Mouse (Mus musculus) kidney, embryonic 15.5 days (tissue): Measurements from ENCODE around the gene Ccnd1. TPM values are rescaled to one million over a fixed set of nuclear protein-coding genes. Genes with fewer than 3 reads are reported as not detected.
"Not testable (repeated sequence)": the region's sequence is repeated elsewhere in the genome, so short reads cannot be mapped to it uniquely, and the experiment has no call there.

Experiments
- ATAC-seq: fragments of 200-750 bp; cut with Nextera tagmentation; replicated peaks from 2 replicates; pipeline ENCODE4 v1.8.0; 2017; ENCODE audit warnings: moderate TSS enrichment; ENCODE audit not compliant: low FRiP score
- H3K27ac ChIP-seq: fragments of 300-500 bp; sonication (generic); 2 replicates; pipeline ENCODE4 v1.5.1; 2015; ENCODE audit warnings: mild to moderate bottlenecking, inconsistent platforms
- H3K27me3 ChIP-seq: fragments of 300-500 bp; sonication (generic); 2 replicates; pipeline ENCODE4 v1.6.1; 2015; ENCODE audit warnings: inconsistent platforms
- H3K36me3 ChIP-seq: fragments of 300-500 bp; sonication (generic); 2 replicates; pipeline ENCODE4 v1.6.1; 2015; ENCODE audit warnings: inconsistent platforms
- H3K4me1 ChIP-seq: fragments of 300-500 bp; sonication (generic); 2 replicates; pipeline ENCODE4 v1.6.1; 2015; ENCODE audit warnings: inconsistent platforms
- H3K4me2 ChIP-seq: fragments of 300-500 bp; sonication (generic); 2 replicates; pipeline ENCODE4 v1.6.1; 2015; ENCODE audit warnings: moderate library complexity, mild to moderate bottlenecking, inconsistent platforms
- H3K4me3 ChIP-seq: fragments of 300-500 bp; sonication (generic); replicated peaks from 2 replicates; pipeline ENCODE4 v1.5.1; 2015; ENCODE audit warnings: mild to moderate bottlenecking, inconsistent platforms
- H3K9ac ChIP-seq: fragments of 300-500 bp; sonication (generic); 2 replicates; pipeline ENCODE4 v1.6.1; 2015; ENCODE audit warnings: mild to moderate bottlenecking, inconsistent platforms
- H3K9me3 ChIP-seq: fragments of 300-500 bp; sonication (generic); replicated peaks from 2 replicates; pipeline ENCODE4 v1.6.1; 2016; ENCODE audit warnings: inconsistent platforms
- WGBS: fragments of 180-500 bp; shearing (Covaris S2); methylation state at CpG from one replicate; pipeline ENCODE4 v1.1.7; 2015; ENCODE audit warnings: mixed read lengths; 5-methylcytosine and 5-hydroxymethylcytosine counted together
- polyA plus RNA-seq: library from polyadenylated mRNA; unstranded; fragments of >200 nt; fragmentation: Nextera tagmentation; extraction: Ambion mirVana; gene quantifications from 2 replicates; pipeline ENCODE4 v1.2.1, GENCODE M21; 2015

The Ccnd1 gene
- polyA plus RNA-seq, 1 experiment from 2014 or later, result 229 TPM

DNA sequence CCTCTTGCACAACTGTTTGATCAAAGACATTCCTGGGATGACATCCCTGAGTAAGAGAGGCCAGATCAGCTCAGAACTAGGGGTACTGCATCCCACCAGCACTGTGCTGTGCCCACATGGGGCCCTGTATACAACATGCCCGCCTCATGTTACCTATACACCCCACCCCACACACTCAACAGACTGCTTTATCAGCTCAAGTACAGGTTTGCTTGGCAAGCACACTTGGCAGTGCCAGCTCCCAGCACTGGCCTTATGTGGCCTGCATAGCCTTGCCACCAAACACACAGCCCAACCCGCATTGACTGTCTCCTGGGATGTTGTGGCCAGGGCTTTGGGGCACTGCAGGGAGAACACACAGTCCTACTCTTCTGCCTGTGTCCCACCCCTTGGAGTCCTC lies 12.1 kb downstream of the Ccnd1 start:
- no peak overlapping the region for H3K4me3 ChIP-seq
- H3K4me2 ChIP-seq, result no peak overlapping the region
- H3K27me3 ChIP-seq, result no peaks in the 10 kb centered on the region
- H3K9ac ChIP-seq, result no peak overlapping the region
- ATAC-seq, result no peak
- H3K36me3 ChIP-seq, result peaks cover 37% of the 10 kb centered on the region
- H3K27ac ChIP-seq, result no peak overlapping the region
- H3K9me3 ChIP-seq, result no peaks in the 10 kb centered on the region
- H3K4me1 ChIP-seq, result peaks cover 14% of the 10 kb centered on the region
- 84% methylated on average over 2 of the region's 2 CpGs for WGBS

DNA sequence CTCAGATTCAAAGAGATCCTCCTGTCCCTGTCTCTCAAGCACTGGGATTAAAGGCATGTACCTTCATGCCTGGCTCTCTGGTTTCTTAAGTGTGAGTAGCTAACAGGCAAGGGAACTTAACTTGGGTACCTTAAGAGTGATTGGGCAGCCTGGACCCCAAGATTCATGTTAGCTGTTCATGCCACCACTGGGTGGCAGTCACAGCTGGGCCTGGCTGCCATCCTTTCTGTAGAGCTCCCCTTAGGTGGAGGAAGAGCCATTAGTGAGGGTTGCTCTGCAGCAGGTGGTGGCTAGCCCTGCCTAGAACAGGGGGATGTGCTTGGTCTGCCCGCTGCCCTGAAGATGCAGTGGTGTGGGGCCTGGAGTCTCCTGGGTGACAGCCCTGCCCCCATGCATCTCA lies 20.9 kb downstream of the Ccnd1 start:
- Histone ChIP-seq H3K36me3 (peaks cover 46% of the 10 kb centered on the region), H3K27ac (no peak overlapping the region), H3K9ac (no peak overlapping the region), H3K27me3 (no peaks in the 10 kb centered on the region), H3K4me3 (no peak overlapping the region), H3K4me2 (no peak overlapping the region), H3K9me3 (no peaks in the 10 kb centered on the region), H3K4me1 (peaks cover 16% of the 10 kb centered on the region)
- ATAC-seq, result no peak
- WGBS, result 73% methylated on average over 1 of the region's 1 CpGs

DNA sequence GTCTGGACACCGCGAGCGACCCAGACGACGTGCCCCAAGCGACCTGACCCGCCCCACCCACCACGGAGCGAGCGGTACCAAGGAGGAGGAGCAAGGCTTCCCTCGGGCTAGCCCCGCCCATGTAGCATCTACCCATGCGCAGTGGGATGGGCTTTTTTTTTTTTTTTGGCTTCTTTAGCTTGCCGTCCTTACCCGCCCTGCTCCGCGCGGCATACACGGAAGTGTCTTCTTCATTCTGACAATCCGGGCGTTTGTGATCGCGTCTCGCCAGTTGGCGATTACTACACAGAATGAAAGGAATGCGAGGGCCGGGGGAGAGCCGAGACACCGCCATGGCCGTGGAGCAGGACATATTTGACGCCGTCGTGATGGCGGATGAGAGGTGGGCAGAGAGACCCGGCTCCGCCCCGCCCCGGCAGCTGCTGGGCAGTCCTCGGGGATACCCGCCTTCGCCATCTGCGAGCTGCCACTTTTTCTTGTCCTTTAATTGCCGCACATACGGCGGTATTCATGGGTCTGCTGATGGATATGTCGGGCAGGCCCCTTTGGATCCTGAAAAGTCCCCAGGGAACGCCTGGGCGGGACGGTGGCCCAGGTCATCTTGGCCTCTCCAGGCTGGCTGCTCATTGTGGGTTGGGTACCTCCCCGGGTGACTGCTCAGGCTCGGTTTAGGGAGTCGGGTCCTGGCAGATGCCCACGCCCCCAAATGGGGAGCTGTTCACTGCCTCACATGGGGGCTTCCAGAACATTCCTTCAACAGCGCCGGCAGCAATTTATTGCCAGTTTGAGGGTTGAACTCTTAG lies 24.6 kb downstream of the Ccnd1 start, which contains the start of gene LTO1:
Gene LTO1 (plus strand): TSS at position 153 of the 803 bp plus-strand sequence.
- Histone ChIP-seq H3K4me2 (peak within 1 kb of the TSS; percentile 87), H3K4me1 (peaks cover 16% of the 10 kb centered on the region), H3K36me3 (peaks cover 28% of the 10 kb centered on the region), H3K27ac (peak within 1 kb of the TSS; percentile 73), H3K4me3 (peak within 1 kb of the TSS; percentile 78), H3K9me3 (no peaks in the 10 kb centered on the region), H3K9ac (peak within 1 kb of the TSS; percentile 82), H3K27me3 (no peaks in the 10 kb centered on the region)
- under 1% methylated on average over 55 of the region's 55 CpGs for whole genome bisulfite sequencing
- ATAC-seq, result peak; percentile 95

DNA sequence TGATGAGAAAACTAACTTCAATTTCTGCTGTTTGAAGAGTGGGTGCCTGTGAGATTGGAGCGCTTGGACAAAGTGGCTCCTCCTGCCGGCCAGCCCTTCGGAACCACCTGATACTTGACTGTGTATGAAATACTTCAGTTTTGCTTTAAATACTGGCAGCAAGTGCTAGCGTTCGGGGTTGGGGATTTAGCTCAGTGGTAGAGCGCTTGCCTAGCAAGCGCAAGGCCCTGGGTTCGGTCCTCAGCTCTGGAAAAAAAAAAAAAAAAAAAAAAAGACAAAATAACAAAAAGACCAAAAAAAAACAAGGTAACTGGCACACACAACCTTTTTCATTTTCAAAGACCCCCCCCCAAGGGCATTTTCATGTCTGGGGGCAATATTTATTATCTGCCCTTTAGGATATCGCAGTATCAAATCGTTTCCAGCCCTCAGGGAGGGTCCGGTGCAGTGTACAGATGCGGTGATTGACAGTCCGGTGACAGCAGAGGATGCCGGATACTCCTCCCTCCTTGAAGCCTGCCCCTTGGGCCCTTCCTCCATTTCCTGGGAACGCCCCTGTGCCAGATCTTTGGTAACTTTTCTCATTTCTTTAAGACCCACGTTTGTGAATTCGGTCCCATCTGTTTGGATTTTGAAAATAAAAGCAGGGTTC lies 25.3 kb downstream of the Ccnd1 start:
- peak; percentile 91 for ATAC-seq
- peak overlapping the region; percentile 87 for H3K4me2 ChIP-seq
- peak overlapping the region; percentile 73 for H3K27ac ChIP-seq
- peak overlapping the region; percentile 78 for H3K4me3 ChIP-seq
- peaks cover 21% of the 10 kb centered on the region for H3K36me3 ChIP-seq
- H3K4me1 ChIP-seq, result peaks cover 16% of the 10 kb centered on the region
- 6% methylated on average over 17 of the region's 17 CpGs for WGBS
- no peak overlapping the region for H3K9ac ChIP-seq
- no peaks in the 10 kb centered on the region for H3K9me3 ChIP-seq
- no peaks in the 10 kb centered on the region for H3K27me3 ChIP-seq

DNA sequence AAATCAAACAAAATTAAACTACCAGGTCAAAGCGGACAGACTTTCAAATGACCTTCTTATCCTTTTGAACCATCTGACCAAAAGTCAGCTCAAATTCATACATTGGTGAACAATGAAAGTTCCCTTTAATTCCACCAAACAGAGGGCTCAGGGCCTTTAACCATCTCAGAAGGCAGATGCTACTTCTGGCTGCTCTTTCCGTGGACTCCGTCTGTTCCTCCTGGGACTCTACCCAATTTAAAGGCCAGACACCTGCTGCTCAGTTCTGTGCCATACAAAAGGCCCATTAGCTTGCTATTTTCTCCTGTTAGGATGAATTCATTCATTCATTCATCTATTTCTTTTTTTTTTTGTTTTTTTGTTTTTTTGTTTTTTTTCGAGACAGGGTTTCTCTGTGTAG lies 26.8 kb downstream of the Ccnd1 start:
- WGBS, result 80% methylated on average over 4 of the region's 4 CpGs
- H3K4me3 ChIP-seq, result no peak overlapping the region
- no peak overlapping the region for H3K4me2 ChIP-seq
- 0 out of 2 replicates have a peak, but pooled peaks cover 10% of the 10 kb centered on the region for H3K27me3 ChIP-seq
- peaks cover 16% of the 10 kb centered on the region for H3K4me1 ChIP-seq
- ATAC-seq, result no peak
- H3K36me3 ChIP-seq, result peaks cover 7% of the 10 kb centered on the region
- H3K9me3 ChIP-seq, result no peaks in the 10 kb centered on the region
- no peak overlapping the region for H3K27ac ChIP-seq
- no peak overlapping the region for H3K9ac ChIP-seq

DNA sequence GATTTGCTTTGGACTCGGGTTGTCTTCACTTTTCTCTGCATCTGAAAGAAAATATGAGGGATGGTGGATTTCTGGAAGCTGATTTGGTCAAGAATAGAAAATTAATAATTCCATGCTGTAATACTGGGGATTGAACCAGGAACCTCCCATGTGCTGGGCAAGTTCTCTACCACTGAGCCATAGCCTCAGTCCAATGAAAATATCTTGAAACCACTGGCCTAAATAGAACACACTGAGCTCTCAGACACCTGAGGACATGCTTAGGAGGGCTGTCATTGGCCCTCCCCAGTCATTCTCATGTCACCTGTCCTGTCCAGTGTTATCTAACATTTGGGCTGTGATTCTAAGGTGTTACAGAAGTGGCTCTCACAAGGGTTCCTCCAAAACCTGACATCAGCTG lies 28.6 kb downstream of the Ccnd1 start:
- Histone ChIP-seq H3K9ac (no peak overlapping the region), H3K27ac (no peak overlapping the region), H3K36me3 (no peaks in the 10 kb centered on the region), H3K4me3 (no peak overlapping the region), H3K4me1 (peaks cover 16% of the 10 kb centered on the region), H3K27me3 (peaks cover 17% of the 10 kb centered on the region; the same call in 1 of the 2 replicates), H3K9me3 (no peaks in the 10 kb centered on the region), H3K4me2 (no peak overlapping the region)
- 79% methylated on average over 1 of the region's 1 CpGs for WGBS
- no peak for ATAC-seq

DNA sequence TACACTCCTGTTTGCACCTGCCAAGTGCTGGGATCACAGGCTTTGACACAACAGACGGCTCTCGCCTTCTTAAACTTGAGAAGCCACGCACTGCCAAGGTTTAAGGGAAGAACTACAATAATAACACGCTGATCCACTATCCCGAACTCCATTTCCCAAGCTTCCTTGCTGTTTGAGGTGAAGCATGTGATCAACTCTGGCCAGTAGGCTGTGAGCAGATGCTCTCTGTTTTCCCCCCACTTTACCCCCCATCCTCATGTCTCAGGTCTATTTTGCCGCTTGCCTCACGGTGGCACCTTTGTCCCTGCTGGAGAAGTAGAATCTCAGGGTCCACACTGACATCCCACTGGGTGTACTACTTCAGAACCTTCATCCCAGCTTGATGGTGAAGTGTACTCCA lies 31.0 kb downstream of the Ccnd1 start:
- Histone ChIP-seq H3K27me3 (peaks cover 17% of the 10 kb centered on the region; the same call in 1 of the 2 replicates), H3K4me1 (peaks cover 4% of the 10 kb centered on the region), H3K36me3 (no peaks in the 10 kb centered on the region), H3K4me2 (no peak overlapping the region), H3K9me3 (no peaks in the 10 kb centered on the region), H3K27ac (no peak overlapping the region), H3K4me3 (no peak overlapping the region), H3K9ac (no peak overlapping the region)
- WGBS, result 30% methylated on average over 7 of the region's 7 CpGs
- no peak for ATAC-seq

DNA sequence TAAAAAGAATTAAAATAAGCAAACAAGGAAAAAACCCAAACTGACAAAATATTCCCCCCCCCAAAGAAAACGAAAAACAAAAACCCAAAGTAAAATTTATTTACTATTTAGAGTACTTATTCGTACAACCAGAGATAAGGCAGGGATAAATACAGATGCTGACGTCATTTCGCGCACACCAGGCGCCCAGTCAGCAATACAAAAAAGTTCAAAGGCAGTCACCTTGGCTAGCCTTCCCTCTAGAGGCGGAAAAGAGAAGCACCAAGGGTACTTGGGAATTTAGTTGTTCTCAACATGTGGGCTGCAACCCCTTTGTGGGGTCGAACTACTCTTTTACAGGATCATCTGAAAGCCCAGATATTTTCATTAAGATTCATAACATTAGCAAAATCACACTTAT lies 31.9 kb downstream of the Ccnd1 start:
- Histone ChIP-seq H3K4me2 (no peak overlapping the region), H3K4me1 (peaks cover 4% of the 10 kb centered on the region), H3K9me3 (no peaks in the 10 kb centered on the region), H3K27me3 (peaks cover 17% of the 10 kb centered on the region; the same call in 1 of the 2 replicates), H3K4me3 (no peak overlapping the region), H3K9ac (no peak overlapping the region), H3K36me3 (no peaks in the 10 kb centered on the region), H3K27ac (no peak overlapping the region)
- WGBS, result 16% methylated on average over 8 of the region's 8 CpGs
- no peak for ATAC-seq

DNA sequence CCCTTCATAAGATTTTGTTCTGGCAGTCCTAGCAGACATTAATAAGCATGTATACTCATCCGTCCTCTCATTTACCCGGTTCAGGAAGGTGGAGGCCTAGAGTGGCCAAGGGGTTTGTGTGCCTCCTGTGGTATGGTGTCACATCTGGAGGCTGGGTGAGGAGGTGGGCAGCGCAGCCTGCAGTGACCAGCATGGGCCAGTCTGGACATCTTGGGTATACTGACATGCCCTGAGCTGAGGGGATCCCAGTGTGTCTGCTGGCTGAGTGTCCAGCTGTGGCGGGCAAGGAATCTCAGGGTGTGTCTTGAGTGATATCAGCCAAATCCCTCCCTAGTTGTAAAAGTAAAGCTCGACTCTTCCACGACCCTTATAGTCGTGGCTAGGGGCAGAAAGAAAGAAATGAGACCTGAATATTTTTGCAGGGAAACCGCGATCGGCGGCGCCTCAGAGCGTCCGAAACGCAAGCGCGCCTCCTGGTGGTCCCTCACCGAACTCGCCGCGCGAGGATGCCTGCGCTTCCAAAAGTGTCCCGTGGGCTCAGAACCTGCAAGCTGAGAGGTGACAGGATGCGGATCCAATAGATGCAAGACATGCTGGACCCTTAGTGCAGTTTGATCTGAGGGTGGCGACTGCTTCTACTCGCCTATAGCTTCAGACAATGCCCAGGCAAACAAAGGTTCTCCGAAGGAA lies 32.9 kb downstream of the Ccnd1 start:
- Histone ChIP-seq H3K36me3 (no peaks in the 10 kb centered on the region), H3K9ac (no peak overlapping the region), H3K4me3 (peak overlapping the region; percentile 17), H3K27me3 (peaks cover 17% of the 10 kb centered on the region; the same call in 1 of the 2 replicates), H3K4me2 (peak overlapping the region; percentile 50), H3K4me1 (peaks cover 4% of the 10 kb centered on the region), H3K27ac (no peak overlapping the region), H3K9me3 (no peaks in the 10 kb centered on the region)
- WGBS, result 11% methylated on average over 28 of the region's 28 CpGs
- ATAC-seq, result peak; percentile 64; the same call in 1 of the 2 replicates

DNA sequence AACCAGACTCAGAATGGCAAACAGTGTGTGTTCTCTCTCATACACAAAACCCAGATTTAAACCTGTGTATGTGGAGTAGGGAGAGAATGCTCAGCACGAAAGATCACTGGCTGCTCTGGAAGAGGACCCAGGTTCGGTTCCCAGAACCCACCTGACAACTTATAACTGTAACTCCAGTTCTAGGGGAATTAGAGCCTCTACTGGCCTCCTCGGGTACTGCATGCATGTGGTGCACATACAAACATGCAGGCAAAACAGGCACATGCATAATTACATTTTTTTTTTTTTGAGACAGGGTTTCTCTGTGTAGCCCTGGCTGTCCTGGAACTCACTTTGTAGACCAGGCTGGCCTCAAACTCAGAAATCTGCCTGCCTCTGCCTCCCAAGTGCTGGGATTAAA lies 34.2 kb downstream of the Ccnd1 start:
- H3K27ac ChIP-seq, H3K4me1 ChIP-seq, H3K4me2 ChIP-seq, H3K4me3 ChIP-seq, H3K9me3 ChIP-seq, ATAC-seq, H3K36me3 ChIP-seq, H3K9ac ChIP-seq: not testable (repeated sequence)
- peaks cover 17% of the 10 kb centered on the region; the same call in 1 of the 2 replicates for H3K27me3 ChIP-seq
- 90% methylated on average over 3 of the region's 3 CpGs for WGBS

DNA sequence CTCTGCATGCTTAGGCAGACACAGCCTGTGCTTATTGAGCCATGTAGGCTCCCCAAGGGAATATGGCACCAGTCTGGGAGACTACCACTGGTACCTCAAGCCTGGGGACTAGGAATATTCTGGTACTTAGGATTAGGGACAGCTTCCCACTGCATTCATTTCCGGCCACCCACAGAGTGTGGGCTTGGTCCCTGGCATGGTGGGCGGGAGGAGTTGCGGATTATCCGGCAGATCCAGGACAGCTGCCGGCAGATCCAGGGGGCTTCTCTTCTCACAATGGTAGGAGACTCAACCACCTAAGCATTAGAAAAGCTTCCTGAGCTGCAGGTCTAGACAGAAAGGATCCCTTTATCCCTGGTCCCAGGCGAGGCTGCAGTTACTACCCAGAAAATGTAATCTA lies 41.2 kb downstream of the Ccnd1 start:
- Histone ChIP-seq H3K4me2 (no peak overlapping the region), H3K9me3 (no peaks in the 10 kb centered on the region), H3K27me3 (peaks cover 61% of the 10 kb centered on the region), H3K9ac (no peak overlapping the region), H3K4me1 (peaks cover 31% of the 10 kb centered on the region), H3K36me3 (no peaks in the 10 kb centered on the region), H3K27ac (no peak overlapping the region), H3K4me3 (no peak overlapping the region)
- WGBS, result 68% methylated on average over 6 of the region's 6 CpGs
- no peak for ATAC-seq
